Mouse (Mus musculus) myocyte (in vitro differentiated cells): ENCODE data around the gene Krt18.

Experiments
- CEBPB ChIP-seq: IDR thresholded peaks from 2 replicates; pipeline ENCODE4 v1.6.1; 2011; ENCODE audit warnings: mild to moderate bottlenecking, moderate library complexity; ENCODE audit not compliant: poor library complexity, insufficient read depth, severe bottlenecking
- E2F4 ChIP-seq: IDR thresholded peaks from one replicate; pipeline ENCODE4 v1.6.1; 2011; ENCODE audit warnings: mild to moderate bottlenecking, control low read depth, moderate library complexity; ENCODE audit not compliant: insufficient read depth
- MYOG ChIP-seq, 3 experiments: IDR thresholded peaks; one replicate each; pipeline ENCODE4 v1.6.1; 2011; ENCODE audit warnings: control low read depth in 2 of 3, low read depth in 2 of 3, mild to moderate bottlenecking in 2 of 3; ENCODE audit not compliant: insufficient read length in 2 of 3, control insufficient read depth in 1 of 3, insufficient read depth in 1 of 3
- POLR2A ChIP-seq: IDR thresholded peaks from one replicate; pipeline ENCODE4 v1.6.1; 2011; ENCODE audit warnings: low read depth, mild to moderate bottlenecking, control low read depth, moderate library complexity; ENCODE audit not compliant: insufficient read length
- POLR2AphosphoS2 ChIP-seq: IDR thresholded peaks from one replicate; pipeline ENCODE4 v1.6.1; 2011; ENCODE audit warnings: low read depth, control low read depth; ENCODE audit not compliant: insufficient read length
- TCF12 ChIP-seq: IDR thresholded peaks from one replicate; pipeline ENCODE4 v1.6.1; 2011; ENCODE audit warnings: mild to moderate bottlenecking, control low read depth; ENCODE audit not compliant: poor library complexity, insufficient read depth, severe bottlenecking

- TF ChIP-seq POLR2A (no peak), POLR2AphosphoS2 (no peak), MYOG (IDR thresholded peaks at IDR 0.05; ENCODE audit: control insufficient read depth in 1 of 3, insufficient read depth in 1 of 3, insufficient read length in 2 of 3, low read depth in 2 of 3) (no peak), TCF12 (no peak), CEBPB (no peak), E2F4 (no peak)
Observed at GRCm38 (mm10) chr15:102056495-102057174, 28.7 kb downstream of the Krt18 start.
